Mouse (Mus musculus): ENCODE measurements around the gene Sorcs2.

DNA sequence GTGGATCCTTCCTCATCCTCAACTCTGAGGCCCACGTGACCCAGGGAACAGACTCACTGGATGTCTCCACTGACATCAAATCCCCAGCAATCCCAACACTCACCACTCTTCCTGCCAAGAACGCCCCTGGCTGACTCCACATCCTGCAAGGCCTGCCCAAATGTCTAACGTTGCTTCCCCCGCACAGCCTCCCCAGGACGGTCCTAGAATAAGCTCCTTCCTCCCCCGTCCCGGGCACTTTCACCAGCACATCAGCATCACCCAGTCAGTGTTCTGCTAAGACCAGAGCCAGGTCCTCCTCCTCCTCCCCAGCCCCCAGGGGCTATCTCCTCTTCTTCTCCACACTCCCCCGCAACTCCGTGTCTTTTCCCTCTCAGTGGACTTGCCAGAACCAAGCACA lies 105.6 kb downstream of the Sorcs2 start:
- TF ChIP-seq CTCF (IDR thresholded peaks at IDR 0.05; ENCODE audit: extremely low read depth, insufficient read depth, low read length) (no peak), POLR2A (IDR thresholded peaks at IDR 0.05; ENCODE audit: extremely low read depth, insufficient read depth, low read length) (no peak)
